Mouse (Mus musculus) left cerebral cortex, adult 9 months (tissue): ENCODE results near the gene Pomgnt2.
A peak's percentile ranks its signal among the peaks of the same experiment; 100 is the strongest.

Source experiments
- DNase-seq, 2 experiments: peaks; one replicate each; pipeline ENCODE4 v3.0.0; 2022; ENCODE audit warnings: low spot score in 2 of 2

Pomgnt2 gene

GRCm38 (mm10) chr9:122012816-122013215 lies 15.9 kb upstream of the Pomgnt2 start:
- DNase-seq = no peak

- DNase-seq = no peak
Measured at GRCm38 (mm10) chr9:122010751-122011150, 13.8 kb upstream of the Pomgnt2 start.

DNA sequence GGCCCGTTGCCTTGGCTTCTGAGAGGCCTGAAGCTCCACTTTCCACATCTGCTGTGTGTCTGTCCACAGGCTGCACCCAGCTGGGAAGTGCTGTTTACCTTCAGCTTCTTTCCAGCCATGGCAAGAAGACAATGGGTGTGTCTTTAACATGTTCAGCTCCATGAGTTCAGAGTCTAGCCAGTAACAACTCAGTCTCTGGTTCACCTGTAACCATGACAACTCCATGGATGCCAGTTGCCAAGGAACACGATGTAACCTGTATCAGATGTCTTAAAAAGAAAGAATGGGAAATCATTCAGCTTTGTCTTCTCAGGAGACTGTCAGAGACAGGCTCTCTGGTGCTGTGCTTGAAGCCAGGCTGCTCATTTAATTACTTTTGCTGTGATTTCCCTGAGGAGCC lies 12.0 kb upstream of the Pomgnt2 start:
- no peak for DNase-seq

GRCm38 (mm10) chr9:122006609-122007008 lies 9.7 kb upstream of the Pomgnt2 start:
- DNase-seq = no peak

DNA sequence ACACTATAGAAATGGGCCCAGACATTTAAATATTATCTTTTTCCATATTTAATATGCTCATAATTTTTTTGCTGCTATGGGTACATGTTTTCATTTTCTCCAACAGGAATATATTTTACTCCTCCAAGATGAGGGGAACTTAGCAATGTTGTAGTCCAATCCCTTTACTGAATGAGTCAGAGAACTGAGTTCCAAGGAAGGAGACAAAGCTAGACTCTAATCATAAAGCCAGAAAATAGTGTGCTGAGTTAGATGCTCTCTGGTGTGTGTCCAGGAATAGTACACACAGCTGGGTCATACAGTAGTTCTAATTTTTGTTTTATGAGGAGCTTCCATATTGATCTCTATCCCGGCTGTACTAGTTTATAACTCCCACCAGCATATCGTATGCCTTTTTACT lies 9.3 kb upstream of the Pomgnt2 start:
- no peak for DNase-seq

DNA sequence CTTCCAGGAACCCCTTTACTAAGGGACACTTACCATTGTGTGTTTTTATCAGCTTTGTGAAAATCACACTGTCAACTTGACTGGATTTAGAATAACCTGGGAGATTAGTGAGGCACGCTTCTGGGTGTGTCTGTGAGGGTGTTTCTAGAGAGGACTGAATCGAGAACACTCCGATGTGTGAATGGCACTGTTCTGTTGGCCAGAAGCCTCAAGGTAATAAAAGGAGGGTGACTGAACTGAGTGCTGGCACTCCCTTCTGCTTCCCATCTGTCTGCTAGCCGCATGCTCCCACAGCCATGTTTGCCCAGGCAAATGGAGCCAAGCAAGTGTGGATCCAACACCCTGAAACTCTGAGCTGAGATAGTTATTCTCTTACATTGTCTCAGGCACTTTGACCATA lies 1.1 kb upstream of the Pomgnt2 start:
- no peak for DNase-seq

- peak in 1 of 2 experiments; percentile 86 for DNase-seq
Measured at GRCm38 (mm10) chr9:121995508-121996131, 1.3 kb downstream of the Pomgnt2 start.

DNA sequence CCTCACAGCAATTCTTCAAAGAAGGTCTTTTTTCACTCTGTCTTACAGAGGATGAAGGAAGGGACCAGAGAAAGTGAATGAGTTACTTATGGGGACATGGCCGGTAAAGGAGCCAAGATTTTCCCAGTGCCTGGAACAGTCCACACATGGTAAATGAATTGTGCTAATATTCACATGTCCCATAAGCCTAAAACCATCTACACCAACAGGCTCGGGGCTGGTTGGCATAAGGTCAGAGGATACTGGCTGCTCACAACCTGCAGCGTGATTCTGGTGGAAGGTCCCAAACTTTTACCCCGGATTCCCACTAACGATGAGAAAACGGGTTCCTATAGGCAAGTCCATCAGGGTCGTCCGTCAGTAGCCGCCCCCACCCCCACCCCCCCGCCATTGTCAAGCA lies 1.8 kb downstream of the Pomgnt2 start:
- no peak for DNase-seq

DNA sequence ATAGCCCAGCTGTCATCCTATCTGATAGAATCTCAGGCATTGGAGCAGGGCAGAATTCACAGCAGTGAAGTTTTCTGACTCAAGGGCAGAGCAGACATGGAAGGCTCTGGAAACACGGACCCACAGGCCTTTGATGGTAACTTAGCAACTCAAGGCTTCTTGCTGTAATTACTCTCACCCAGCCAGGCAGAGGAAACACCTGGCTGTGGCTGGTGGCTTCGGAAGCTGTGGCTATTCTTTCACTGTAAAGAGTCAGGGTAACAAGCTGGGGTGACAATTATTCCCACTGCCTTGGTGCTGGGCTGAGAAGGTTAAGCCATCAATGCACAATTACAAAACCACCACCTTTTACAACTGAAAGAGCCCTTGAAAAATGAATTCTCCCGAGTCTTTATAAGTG lies 3.9 kb downstream of the Pomgnt2 start:
- DNase-seq = no peak

- DNase-seq = no peak
Measured at GRCm38 (mm10) chr9:121991041-121991440, 5.9 kb downstream of the Pomgnt2 start.

GRCm38 (mm10) chr9:121989536-121989935 lies 7.4 kb downstream of the Pomgnt2 start:
- no peak for DNase-seq

DNA sequence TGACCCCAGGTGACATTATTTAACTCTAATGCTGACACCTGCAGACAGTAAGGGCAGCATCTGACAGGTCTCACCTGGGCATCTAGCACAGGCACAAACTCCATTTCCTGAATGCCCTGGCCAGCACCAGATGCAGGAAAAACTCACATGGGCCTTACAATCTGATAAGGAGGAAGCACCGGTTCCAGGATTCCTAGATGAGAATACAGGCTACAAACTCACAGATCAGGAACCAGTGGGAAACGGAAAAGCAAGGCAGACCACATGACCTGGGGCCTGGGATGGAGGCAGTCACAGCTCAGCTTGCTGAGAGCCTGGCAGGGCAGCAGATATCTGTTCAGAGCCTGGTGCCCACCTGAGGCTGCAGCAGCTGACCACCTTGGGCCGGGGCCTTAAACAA lies 8.0 kb downstream of the Pomgnt2 start:
- DNase-seq = no peak

DNA sequence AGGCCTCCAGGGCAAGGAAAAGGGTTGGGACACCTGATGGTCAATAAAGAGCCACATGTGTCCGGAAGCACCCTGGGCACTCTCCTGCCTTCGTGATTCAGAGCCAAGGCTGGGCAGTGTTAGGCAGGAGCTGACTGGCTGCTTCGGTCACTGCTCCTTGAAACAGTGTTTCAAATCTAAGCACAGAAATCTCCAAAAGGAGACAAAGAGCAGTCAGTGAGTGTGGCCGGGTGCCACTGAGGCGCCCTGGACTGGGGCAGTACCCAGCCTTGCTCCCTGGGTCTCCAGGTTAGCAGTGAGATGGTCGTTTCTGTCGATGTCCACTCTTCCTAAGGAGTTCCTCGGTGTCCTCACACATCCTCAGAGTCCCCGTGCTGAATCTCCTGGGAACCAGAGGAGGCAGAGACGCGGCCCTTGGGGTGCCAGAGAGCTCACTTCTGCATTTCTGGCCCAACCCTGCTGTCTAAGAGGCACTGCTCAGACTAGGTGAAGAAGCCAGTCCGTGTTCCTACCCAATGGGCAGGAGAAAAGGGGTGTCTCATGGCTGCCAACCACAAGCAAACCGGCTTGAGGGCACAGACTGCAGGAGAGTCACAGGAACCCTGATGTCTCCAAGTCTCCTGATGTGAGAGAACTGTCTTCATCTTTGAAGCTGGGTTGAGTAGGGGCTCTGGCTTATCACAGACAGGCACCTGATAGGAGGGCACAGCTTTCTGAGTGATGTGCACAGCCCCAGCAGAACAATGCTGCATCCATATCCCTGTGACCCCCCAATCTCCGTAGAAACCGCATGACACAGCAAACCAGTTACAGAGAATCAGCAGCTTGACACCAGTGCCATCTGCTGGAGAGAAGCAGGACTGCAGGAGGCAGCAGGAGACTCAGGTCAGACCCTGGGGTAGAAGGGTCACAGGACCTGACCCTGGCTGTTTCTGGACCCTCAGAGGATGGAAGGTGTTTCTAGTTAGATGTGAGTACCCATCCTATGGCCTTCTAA lies 12.1 kb downstream of the Pomgnt2 start:
- peak in 1 of 2 experiments; percentile 84 for DNase-seq

- peak in 1 of 2 experiments; percentile 85 for DNase-seq
Measured at GRCm38 (mm10) chr9:121983504-121983903, 13.4 kb downstream of the Pomgnt2 start.

DNA sequence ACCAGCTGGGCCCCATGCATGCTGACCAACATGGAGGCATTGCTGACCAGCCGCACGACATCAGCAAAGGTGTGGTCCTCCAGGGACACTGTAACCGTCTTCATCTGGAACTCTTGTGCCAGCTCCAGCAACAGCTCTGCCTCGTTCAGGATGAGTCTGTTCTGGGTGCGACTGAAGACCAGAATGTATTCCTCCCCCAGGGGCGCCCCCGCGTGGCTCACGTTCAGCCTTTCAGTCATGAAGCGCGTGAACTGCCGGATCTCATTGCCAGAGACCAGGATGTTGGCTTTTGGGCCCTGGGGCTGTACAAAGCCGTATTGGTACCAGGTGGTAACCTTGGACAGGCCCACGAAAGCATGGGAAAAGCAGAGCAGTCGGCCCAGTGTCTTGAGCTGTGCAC lies 14.2 kb downstream of the Pomgnt2 start:
- DNase-seq = no peak

DNA sequence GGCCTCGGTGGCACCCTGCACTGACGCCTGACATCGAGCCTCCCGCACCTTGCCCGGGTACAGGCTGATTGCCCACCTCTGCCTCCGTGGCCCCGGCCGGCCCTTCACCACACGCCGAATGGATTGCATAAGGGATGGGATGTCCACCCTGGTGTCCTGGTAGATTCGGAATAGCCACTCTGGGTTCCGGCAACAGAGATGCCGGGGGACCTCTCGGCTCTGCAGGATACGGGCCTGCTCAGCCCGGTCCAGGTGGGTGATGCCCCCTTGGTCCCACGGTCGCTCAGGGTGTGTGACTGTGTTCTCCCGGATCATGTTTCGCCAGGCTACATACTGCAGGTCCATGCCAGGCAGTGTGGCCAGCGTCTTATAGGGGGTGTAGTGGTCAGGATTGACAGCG lies 14.7 kb downstream of the Pomgnt2 start:
- DNase-seq = no peak

DNA sequence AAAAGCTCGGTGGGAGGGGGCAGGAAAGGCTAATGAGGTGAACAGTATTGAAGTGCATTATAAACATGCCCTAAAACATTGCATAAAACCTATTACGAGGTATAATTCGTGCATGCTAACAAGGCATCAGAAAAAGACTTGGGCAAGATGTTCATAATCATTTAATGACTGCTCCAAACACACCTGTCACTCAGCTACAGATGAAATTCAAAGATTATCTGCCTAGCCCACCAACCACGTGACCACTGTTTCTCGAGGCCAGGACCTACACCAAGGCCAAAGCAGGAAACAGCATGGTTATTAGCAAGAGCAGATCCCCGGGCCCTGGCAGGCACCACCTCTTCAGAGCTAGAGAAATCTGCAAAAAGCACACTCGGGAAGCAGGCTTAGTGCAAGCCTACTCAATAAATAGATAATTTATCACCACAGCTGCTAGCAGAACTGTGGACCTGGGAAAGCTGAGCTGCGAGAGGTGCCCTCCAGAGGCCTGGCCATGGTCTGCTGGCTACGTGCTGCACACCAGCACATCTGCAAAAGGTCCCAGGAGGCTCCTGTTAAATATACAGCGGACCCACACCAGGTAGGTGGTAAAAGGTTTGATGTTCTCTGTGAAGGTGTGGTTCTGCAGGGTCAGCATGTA lies 15.3 kb downstream of the Pomgnt2 start:
- DNase-seq = no peak

DNA sequence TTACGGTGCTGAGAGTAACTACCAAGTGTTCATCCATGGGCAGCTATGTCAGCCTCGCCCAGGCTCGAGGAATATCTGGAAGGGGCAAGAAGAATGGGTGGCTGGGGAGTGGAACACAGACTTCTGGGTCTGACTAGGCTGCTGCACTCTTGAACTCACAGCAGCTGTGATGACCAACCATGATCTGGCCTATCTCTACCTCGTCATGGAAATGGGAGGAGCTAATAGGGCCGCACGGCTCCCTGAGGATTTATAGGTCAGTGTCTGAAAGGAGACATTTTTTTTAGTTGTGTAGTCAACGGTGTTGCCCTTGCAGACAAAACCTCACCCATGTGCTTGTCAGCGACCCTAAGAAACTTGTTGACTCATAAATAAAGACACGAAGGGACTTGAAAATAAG lies 15.9 kb downstream of the Pomgnt2 start:
- DNase-seq = no peak

DNA sequence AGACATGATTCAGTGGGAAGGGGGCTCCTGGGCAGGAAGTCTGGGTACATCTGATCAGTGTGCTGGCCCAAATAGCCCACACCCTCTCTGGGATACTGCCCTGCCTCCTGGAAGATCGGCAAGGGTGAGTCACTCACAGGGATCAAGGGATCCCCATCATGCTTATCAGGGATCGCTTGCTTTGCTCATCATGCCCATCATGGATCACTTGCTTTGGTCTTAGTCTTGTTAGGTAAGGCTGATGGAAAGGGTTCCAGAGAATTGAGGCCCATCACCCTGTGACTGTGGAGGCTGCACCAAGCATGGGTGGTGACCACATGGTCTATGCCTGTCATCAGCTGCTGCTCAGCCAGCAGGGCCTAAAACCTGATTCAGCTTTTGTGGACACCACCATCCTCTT lies 21.6 kb downstream of the Pomgnt2 start:
- DNase-seq = no peak

- no peak for DNase-seq
Measured at GRCm38 (mm10) chr9:121974141-121974986, 22.5 kb downstream of the Pomgnt2 start.

GRCm38 (mm10) chr9:121973207-121973606 lies 23.7 kb downstream of the Pomgnt2 start:
- no peak for DNase-seq
